Mouse (Mus musculus): ENCODE results near the gene Rnf111. TPM values are rescaled to one million over a fixed set of nuclear protein-coding genes. Genes with fewer than 3 reads are reported as not detected.
A peak's percentile ranks its signal among the peaks of the same experiment; 100 is the strongest.

Gene Rnf111
- polyA plus RNA-seq, 1 experiment = 9.9 TPM

DNA sequence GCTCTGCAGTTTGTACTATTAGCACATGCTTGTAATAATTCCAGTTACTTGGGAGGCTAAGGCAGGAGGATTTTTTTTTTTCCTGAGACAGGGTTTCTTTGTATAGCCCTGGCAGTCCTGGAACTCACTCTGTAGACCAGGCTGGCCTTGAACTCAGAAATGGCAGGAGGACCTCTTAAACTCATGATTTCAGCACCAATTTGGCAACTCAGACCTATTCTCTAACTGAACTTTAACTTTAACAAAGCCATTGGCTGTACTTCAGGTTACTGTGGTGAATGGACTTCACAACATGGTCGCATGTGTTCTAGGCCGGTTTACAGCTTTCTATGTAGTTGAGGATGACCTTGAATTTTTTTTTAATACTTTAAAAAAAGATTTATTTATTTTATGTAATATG is 80.9 kb downstream of the Rnf111 start:
- H3K4me2 ChIP-seq (ENCODE audit: low read depth) = no peak overlapping the region
- H3ac ChIP-seq (ENCODE audit: control insufficient read depth, insufficient read length) = no peak overlapping the region
- no peak overlapping the region for H3K4me3 ChIP-seq
- H3K27me3 ChIP-seq (ENCODE audit: control insufficient read depth, insufficient read depth, insufficient read length) = no peaks in the 10 kb centered on the region
- H3K79me2 ChIP-seq (ENCODE audit: control insufficient read depth, insufficient read depth) = peaks cover 14% of the 10 kb centered on the region
- peaks cover 36% of the 10 kb centered on the region for H3K36me3 ChIP-seq (ENCODE audit: control insufficient read depth, insufficient read depth)
- TF ChIP-seq POLR2A (IDR thresholded peaks at IDR 0.05; ENCODE audit: insufficient read length, low read depth) = no peak
- no peak for TF ChIP-seq CEBPB (IDR thresholded peaks at IDR 0.05; ENCODE audit: insufficient read depth, poor library complexity, severe bottlenecking)
- no peak for TF ChIP-seq TCF12 (IDR thresholded peaks at IDR 0.05; ENCODE audit: insufficient read depth, poor library complexity, severe bottlenecking)
- TF ChIP-seq MYOG (IDR thresholded peaks at IDR 0.05; ENCODE audit: control insufficient read depth in 1 of 3, insufficient read depth in 1 of 3, insufficient read length in 2 of 3, low read depth in 2 of 3) = no peak
- no peak for TF ChIP-seq MAX (IDR thresholded peaks at IDR 0.05; ENCODE audit: low read depth)
- no peak for TF ChIP-seq USF1 (IDR thresholded peaks at IDR 0.05; ENCODE audit: low read depth)
- TF ChIP-seq SRF (IDR thresholded peaks at IDR 0.05; ENCODE audit: control insufficient read depth, insufficient read length, low read depth) = no peak
- no peak for TF ChIP-seq MYOD1 (IDR thresholded peaks at IDR 0.05; ENCODE audit: control insufficient read depth in 1 of 3, insufficient read length in 2 of 3, low read depth in 2 of 3)
- no peak for TF ChIP-seq E2F4 (IDR thresholded peaks at IDR 0.05; ENCODE audit: insufficient read depth)
- no peak for TF ChIP-seq TCF3 (IDR thresholded peaks at IDR 0.05; ENCODE audit: insufficient read length, low read depth)
- no peak for TF ChIP-seq REST (IDR thresholded peaks at IDR 0.05; ENCODE audit: insufficient read depth, insufficient read length)
- TF ChIP-seq POLR2AphosphoS2 (IDR thresholded peaks at IDR 0.05; ENCODE audit: insufficient read length, low read depth) = no peak

DNA sequence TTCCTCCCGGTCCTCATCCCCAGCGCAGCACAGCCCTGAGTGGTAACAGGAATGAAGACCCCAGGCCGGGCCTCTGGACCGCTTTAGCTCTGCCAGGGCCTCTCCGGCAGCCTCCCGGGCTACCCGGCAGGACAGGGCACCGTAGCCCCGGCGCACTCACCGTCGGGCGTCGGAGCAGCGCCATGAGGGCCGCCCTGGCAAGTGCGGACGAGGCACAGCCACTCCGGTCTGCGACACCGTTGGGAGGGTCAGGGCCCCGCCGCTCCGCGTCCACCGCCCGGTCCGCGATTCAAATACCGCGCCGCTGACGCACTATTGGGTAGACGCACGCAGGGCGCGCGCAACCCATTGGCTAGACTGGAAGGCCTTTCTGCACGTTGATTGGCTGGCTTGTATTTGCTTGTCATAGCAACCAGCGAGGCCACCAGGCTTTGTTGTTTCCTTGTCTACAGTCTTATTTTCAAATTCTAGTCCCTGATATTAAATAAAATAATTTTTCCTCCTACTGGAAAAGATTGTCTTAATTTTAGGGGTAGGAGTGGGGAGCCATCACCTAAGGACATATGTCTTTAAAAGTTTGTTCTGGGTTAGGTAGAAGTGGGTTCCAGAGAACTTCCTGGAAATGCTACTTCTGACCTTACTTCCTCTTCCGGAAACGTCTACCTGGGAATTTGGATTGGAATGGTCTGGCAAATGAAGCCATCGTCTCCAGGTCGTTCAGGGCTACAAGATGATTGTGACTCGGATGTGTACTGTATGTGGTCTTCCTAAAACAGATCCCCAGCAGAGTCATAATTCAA is 82.1 kb downstream of the Rnf111 start, which contains the start of gene Ccnb2:
Gene Ccnb2, minus strand, starts transcription at position 291 of the 800 bp plus-strand sequence.
- Histone ChIP-seq H3K36me3 (ENCODE audit: control insufficient read depth, insufficient read depth) (peaks cover 27% of the 10 kb centered on the region), H3ac (ENCODE audit: control insufficient read depth, insufficient read length) (peak within 1 kb of the TSS; percentile 35), H3K4me3 (peak within 1 kb of the TSS; percentile 45), H3K27me3 (ENCODE audit: control insufficient read depth, insufficient read depth, insufficient read length) (no peaks in the 10 kb centered on the region), H3K4me2 (ENCODE audit: low read depth) (peak within 1 kb of the TSS; percentile 75), H3K79me2 (ENCODE audit: control insufficient read depth, insufficient read depth) (peaks cover 14% of the 10 kb centered on the region)
- TF ChIP-seq E2F4 (IDR thresholded peaks at IDR 0.05; ENCODE audit: insufficient read depth) (peak; percentile 96), POLR2AphosphoS2 (IDR thresholded peaks at IDR 0.05; ENCODE audit: insufficient read length, low read depth) (peak; percentile 98), MAX (IDR thresholded peaks at IDR 0.05; ENCODE audit: low read depth) (no peak), POLR2A (IDR thresholded peaks at IDR 0.05; ENCODE audit: insufficient read length, low read depth) (peak; percentile 91)

DNA sequence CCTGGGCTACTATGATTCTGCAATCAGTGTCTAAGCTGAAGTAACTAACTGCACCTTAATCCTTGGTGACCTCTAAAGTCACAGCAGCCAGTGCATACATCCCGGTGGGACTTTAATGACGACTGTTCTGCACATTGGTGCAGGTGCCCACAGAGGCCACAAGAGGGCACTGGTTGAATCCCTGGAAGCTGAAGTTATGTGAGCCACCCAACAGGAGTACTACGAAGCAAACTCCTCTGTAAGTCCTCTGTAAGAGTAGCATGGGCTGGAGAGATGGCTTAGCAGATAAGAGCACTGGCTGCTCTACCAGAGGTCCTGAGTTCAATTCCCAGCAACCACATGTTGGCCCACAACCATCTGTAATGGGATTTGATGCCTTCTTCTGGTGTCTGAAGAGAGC is 87.1 kb downstream of the Rnf111 start:
- Histone ChIP-seq H3K27me3 (ENCODE audit: control insufficient read depth, insufficient read depth, insufficient read length) (no peaks in the 10 kb centered on the region), H3K79me2 (ENCODE audit: control insufficient read depth, insufficient read depth) (peaks cover 14% of the 10 kb centered on the region), H3K4me3 (no peak overlapping the region), H3ac (ENCODE audit: control insufficient read depth, insufficient read length) (no peak overlapping the region), H3K4me2 (ENCODE audit: low read depth) (no peak overlapping the region), H3K36me3 (ENCODE audit: control insufficient read depth, insufficient read depth) (peaks cover 22% of the 10 kb centered on the region)
- TF ChIP-seq E2F4 (IDR thresholded peaks at IDR 0.05; ENCODE audit: insufficient read depth) (no peak), MYOG (IDR thresholded peaks at IDR 0.05; ENCODE audit: control insufficient read depth in 1 of 3, insufficient read depth in 1 of 3, insufficient read length in 2 of 3, low read depth in 2 of 3) (no peak), MYOD1 (IDR thresholded peaks at IDR 0.05; ENCODE audit: control insufficient read depth in 1 of 3, insufficient read length in 2 of 3, low read depth in 2 of 3) (no peak), REST (IDR thresholded peaks at IDR 0.05; ENCODE audit: insufficient read depth, insufficient read length) (no peak), POLR2AphosphoS2 (IDR thresholded peaks at IDR 0.05; ENCODE audit: insufficient read length, low read depth) (no peak), TCF3 (IDR thresholded peaks at IDR 0.05; ENCODE audit: insufficient read length, low read depth) (no peak), TCF12 (IDR thresholded peaks at IDR 0.05; ENCODE audit: insufficient read depth, poor library complexity, severe bottlenecking) (no peak), POLR2A (IDR thresholded peaks at IDR 0.05; ENCODE audit: insufficient read length, low read depth) (no peak), SRF (IDR thresholded peaks at IDR 0.05; ENCODE audit: control insufficient read depth, insufficient read length, low read depth) (no peak), MAX (IDR thresholded peaks at IDR 0.05; ENCODE audit: low read depth) (no peak), CEBPB (IDR thresholded peaks at IDR 0.05; ENCODE audit: insufficient read depth, poor library complexity, severe bottlenecking) (no peak), USF1 (IDR thresholded peaks at IDR 0.05; ENCODE audit: low read depth) (no peak)

DNA sequence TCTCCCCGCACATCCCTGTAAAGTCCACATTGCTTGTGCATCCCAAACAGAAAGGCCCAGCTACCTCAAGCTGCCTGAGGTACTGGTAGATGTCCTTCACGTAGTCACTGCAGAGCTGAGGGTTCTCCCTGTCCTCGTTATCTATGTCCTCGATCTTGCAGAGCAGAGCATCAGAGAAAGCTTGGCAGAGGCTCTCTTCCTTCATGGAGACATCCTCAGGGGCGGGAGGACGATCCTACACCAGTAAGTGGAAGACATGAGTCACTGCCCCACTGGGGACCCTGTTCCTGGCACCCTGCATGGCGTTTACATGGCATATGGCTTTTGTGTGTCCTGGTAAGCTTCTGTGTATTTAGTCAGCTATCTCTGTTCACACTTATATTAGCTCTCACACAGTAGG is 90.5 kb downstream of the Rnf111 start:
- no peaks in the 10 kb centered on the region for H3K79me2 ChIP-seq (ENCODE audit: control insufficient read depth, insufficient read depth)
- no peak overlapping the region for H3K4me2 ChIP-seq (ENCODE audit: low read depth)
- H3K4me3 ChIP-seq = no peak overlapping the region
- H3K36me3 ChIP-seq (ENCODE audit: control insufficient read depth, insufficient read depth) = peaks cover 17% of the 10 kb centered on the region
- no peak overlapping the region for H3ac ChIP-seq (ENCODE audit: control insufficient read depth, insufficient read length)
- no peaks in the 10 kb centered on the region for H3K27me3 ChIP-seq (ENCODE audit: control insufficient read depth, insufficient read depth, insufficient read length)
- no peak for TF ChIP-seq REST (IDR thresholded peaks at IDR 0.05; ENCODE audit: insufficient read depth, insufficient read length)
- TF ChIP-seq TCF12 (IDR thresholded peaks at IDR 0.05; ENCODE audit: insufficient read depth, poor library complexity, severe bottlenecking) = no peak
- TF ChIP-seq MYOG (IDR thresholded peaks at IDR 0.05; ENCODE audit: control insufficient read depth in 1 of 3, insufficient read depth in 1 of 3, insufficient read length in 2 of 3, low read depth in 2 of 3) = no peak
- no peak for TF ChIP-seq TCF3 (IDR thresholded peaks at IDR 0.05; ENCODE audit: insufficient read length, low read depth)
- no peak for TF ChIP-seq MAX (IDR thresholded peaks at IDR 0.05; ENCODE audit: low read depth)
- no peak for TF ChIP-seq POLR2A (IDR thresholded peaks at IDR 0.05; ENCODE audit: insufficient read length, low read depth)
- no peak for TF ChIP-seq SRF (IDR thresholded peaks at IDR 0.05; ENCODE audit: control insufficient read depth, insufficient read length, low read depth)
- TF ChIP-seq POLR2AphosphoS2 (IDR thresholded peaks at IDR 0.05; ENCODE audit: insufficient read length, low read depth) = no peak
